Mouse (Mus musculus): ENCODE results near the gene Swsap1. TPM values are rescaled to one million over a fixed set of nuclear protein-coding genes. Genes with fewer than 3 reads are reported as not detected.
A peak's percentile ranks its signal among the peaks of the same experiment; 100 is the strongest.

Swsap1 gene
- polyA plus RNA-seq (2014; fragmentation: Nextera tagmentation; extraction: Ambion mirVana): 14.6 and 20.4 TPM in 2 replicates

DNA sequence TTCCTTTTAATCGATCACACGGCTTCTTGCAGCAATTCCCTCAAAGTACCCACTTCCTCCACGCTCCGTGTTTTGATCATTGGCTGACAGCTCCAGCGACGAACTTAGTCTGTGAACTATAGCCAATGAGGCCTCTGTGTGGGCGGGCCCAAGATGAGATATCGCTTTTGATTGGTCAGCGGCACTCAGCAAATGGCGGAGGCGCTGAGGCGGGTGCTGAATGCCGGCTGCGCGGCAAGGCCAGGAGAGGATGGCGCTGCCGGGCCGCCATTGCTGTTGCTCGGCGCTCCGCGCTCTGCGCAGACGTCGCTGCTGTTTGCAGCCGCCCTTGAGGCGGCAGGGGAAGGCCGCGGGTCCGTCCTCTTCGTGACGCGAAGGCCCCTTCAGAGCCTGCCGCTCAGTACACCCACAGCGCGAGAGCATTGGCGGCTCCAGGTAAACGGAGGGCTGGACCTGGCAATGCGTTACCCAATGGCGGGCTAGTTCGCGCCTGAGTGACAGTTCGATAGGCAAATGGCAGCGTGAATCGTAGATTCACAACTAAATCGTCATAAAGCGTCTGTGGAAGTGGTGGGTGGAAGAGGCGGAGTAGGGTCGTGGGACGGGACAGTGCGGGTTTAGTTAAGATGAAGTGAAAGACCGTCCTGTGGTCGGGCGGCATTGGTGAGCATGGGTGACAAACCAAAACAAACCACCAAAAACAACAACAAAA, at the start of gene Swsap1:
Swsap1 (plus strand) TSS at position 186 of the 712 bp plus-strand sequence.
- H3K9ac ChIP-seq (ENCODE audit: low read depth, low read length): peak within 1 kb of the TSS; percentile 78
- H3K4me2 ChIP-seq (replicated peaks; ENCODE audit: low read depth, low read length): peak within 1 kb of the TSS; percentile 54
- DNase-seq (ENCODE audit: low spot score) (peak; percentile 98), ATAC-seq (ENCODE audit: low FRiP score) (peak; percentile 98)
- H3K4me3 ChIP-seq (ENCODE audit: low read depth, low read length): peak within 1 kb of the TSS; percentile 67
- under 1% methylated on average over 52 of the region's 54 CpGs for WGBS
- peaks cover 17% of the 10 kb centered on the region for H3K27me3 ChIP-seq (ENCODE audit: control insufficient read depth, insufficient read depth, low read length)
- peak within 1 kb of the TSS; percentile 88 for H3K27ac ChIP-seq (ENCODE audit: low read depth, low read length)
- H3K4me1 ChIP-seq (replicated peaks; ENCODE audit: control insufficient read depth, insufficient read depth, low read length): 0 out of 2 replicates have a peak, but pooled peaks cover 2% of the 10 kb centered on the region
- no peaks in the 10 kb centered on the region for H3K9me3 ChIP-seq (ENCODE audit: control insufficient read depth, low read length)
- no peaks in the 10 kb centered on the region for H3K36me3 ChIP-seq (ENCODE audit: control insufficient read depth, insufficient read depth, low read length)

- DNase-seq (ENCODE audit: low spot score) (no peak), ATAC-seq (ENCODE audit: low FRiP score) (no peak)
- Histone ChIP-seq H3K9ac (ENCODE audit: low read depth, low read length) (no peak overlapping the region), H3K27ac (ENCODE audit: low read depth, low read length) (no peak overlapping the region), H3K9me3 (ENCODE audit: control insufficient read depth, low read length) (no peaks in the 10 kb centered on the region), H3K27me3 (ENCODE audit: control insufficient read depth, insufficient read depth, low read length) (no peaks in the 10 kb centered on the region), H3K4me3 (ENCODE audit: low read depth, low read length) (no peak overlapping the region), H3K36me3 (ENCODE audit: control insufficient read depth, insufficient read depth, low read length) (no peaks in the 10 kb centered on the region), H3K4me2 (replicated peaks; ENCODE audit: low read depth, low read length) (no peak overlapping the region), H3K4me1 (replicated peaks; ENCODE audit: control insufficient read depth, insufficient read depth, low read length) (no peaks in the 10 kb centered on the region)
- WGBS: 71% methylated on average over 11 of the region's 11 CpGs
Observed at GRCm38 (mm10) chr9:21908216-21908615, 47.3 kb upstream of the Swsap1 start.

- Histone ChIP-seq H3K4me3 (ENCODE audit: low read depth, low read length) (no peak overlapping the region), H3K9ac (ENCODE audit: low read depth, low read length) (no peak overlapping the region), H3K9me3 (ENCODE audit: control insufficient read depth, low read length) (no peaks in the 10 kb centered on the region), H3K27me3 (ENCODE audit: control insufficient read depth, insufficient read depth, low read length) (no peaks in the 10 kb centered on the region), H3K27ac (ENCODE audit: low read depth, low read length) (no peak overlapping the region), H3K36me3 (ENCODE audit: control insufficient read depth, insufficient read depth, low read length) (no peaks in the 10 kb centered on the region), H3K4me2 (replicated peaks; ENCODE audit: low read depth, low read length) (no peak overlapping the region), H3K4me1 (replicated peaks; ENCODE audit: control insufficient read depth, insufficient read depth, low read length) (no peaks in the 10 kb centered on the region)
- DNase-seq (ENCODE audit: low spot score) (no peak), ATAC-seq (ENCODE audit: low FRiP score) (no peak)
- WGBS: 76% methylated on average over 10 of the region's 10 CpGs
Observed at GRCm38 (mm10) chr9:21909474-21910223, 45.9 kb upstream of the Swsap1 start.

GRCm38 (mm10) chr9:21916851-21917492, 38.6 kb upstream of the Swsap1 start:
- WGBS: 61% methylated on average over 3 of the region's 3 CpGs
- H3K9ac ChIP-seq (ENCODE audit: low read depth, low read length): peak overlapping the region; percentile 69

DNA sequence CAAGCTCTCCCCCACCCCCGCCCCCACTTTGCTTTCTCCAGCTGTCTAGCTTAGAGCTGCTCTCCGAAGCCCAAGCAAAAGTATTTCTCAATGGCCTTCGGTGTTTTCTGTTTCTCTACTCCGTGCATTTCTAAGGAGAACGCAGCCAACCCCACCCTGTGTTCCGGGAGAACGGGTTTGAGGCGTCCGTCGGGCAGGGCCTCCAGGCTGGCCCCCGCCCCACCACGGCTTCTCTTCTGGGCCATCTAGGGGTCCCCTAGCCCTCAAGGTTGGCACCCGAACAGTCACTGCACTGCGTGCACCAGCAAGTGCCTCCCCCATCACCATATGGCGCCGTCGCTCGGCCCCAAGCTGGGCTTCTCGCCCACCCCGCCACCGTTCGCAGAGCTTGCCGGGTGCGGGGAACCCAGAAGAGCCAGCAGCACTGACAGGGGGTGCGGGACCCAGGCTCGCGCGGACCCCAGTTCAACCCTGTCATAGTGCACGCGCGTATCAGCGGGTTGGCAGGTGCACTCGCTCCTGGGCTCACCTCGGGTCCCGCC, 38.0 kb upstream of the Swsap1 start:
- Histone ChIP-seq H3K4me3 (ENCODE audit: low read depth, low read length) (peak overlapping the region; percentile 52), H3K4me1 (replicated peaks; ENCODE audit: control insufficient read depth, insufficient read depth, low read length) (peaks cover 2% of the 10 kb centered on the region; the same call in 1 of the 2 replicates), H3K9me3 (ENCODE audit: control insufficient read depth, low read length) (no peaks in the 10 kb centered on the region), H3K27ac (ENCODE audit: low read depth, low read length) (0 out of 2 replicates have a peak overlapping the region, but pooled peaks have one; percentile 53), H3K4me2 (replicated peaks; ENCODE audit: low read depth, low read length) (peak overlapping the region; percentile 96), H3K36me3 (ENCODE audit: control insufficient read depth, insufficient read depth, low read length) (no peaks in the 10 kb centered on the region), H3K27me3 (ENCODE audit: control insufficient read depth, insufficient read depth, low read length) (peaks cover 5% of the 10 kb centered on the region; the same call in 1 of the 2 replicates), H3K9ac (ENCODE audit: low read depth, low read length) (peak overlapping the region; percentile 69)
- WGBS: 2% methylated on average over 34 of the region's 35 CpGs
- DNase-seq (ENCODE audit: low spot score) (no peak), ATAC-seq (ENCODE audit: low FRiP score) (peak; percentile 83; the same call in 1 of the 2 replicates)

More at GRCm38 (mm10) chr9:21916851-21917492, 38.6 kb upstream of the Swsap1 start:
- DNase-seq (ENCODE audit: low spot score) (no peak), ATAC-seq (ENCODE audit: low FRiP score) (no peak)
- Histone ChIP-seq H3K27ac (ENCODE audit: low read depth, low read length) (no peak overlapping the region), H3K36me3 (ENCODE audit: control insufficient read depth, insufficient read depth, low read length) (no peaks in the 10 kb centered on the region), H3K4me2 (replicated peaks; ENCODE audit: low read depth, low read length) (peak overlapping the region; percentile 96), H3K4me3 (ENCODE audit: low read depth, low read length) (peak overlapping the region; percentile 52), H3K4me1 (replicated peaks; ENCODE audit: control insufficient read depth, insufficient read depth, low read length) (peaks cover 2% of the 10 kb centered on the region; the same call in 1 of the 2 replicates), H3K27me3 (ENCODE audit: control insufficient read depth, insufficient read depth, low read length) (peaks cover 5% of the 10 kb centered on the region; the same call in 1 of the 2 replicates), H3K9me3 (ENCODE audit: control insufficient read depth, low read length) (no peaks in the 10 kb centered on the region)

- Histone ChIP-seq H3K27me3 (ENCODE audit: control insufficient read depth, insufficient read depth, low read length) (peaks cover 5% of the 10 kb centered on the region; the same call in 1 of the 2 replicates), H3K4me2 (replicated peaks; ENCODE audit: low read depth, low read length) (peak within 1 kb of the TSS; percentile 96), H3K36me3 (ENCODE audit: control insufficient read depth, insufficient read depth, low read length) (no peaks in the 10 kb centered on the region), H3K9me3 (ENCODE audit: control insufficient read depth, low read length) (no peaks in the 10 kb centered on the region), H3K9ac (ENCODE audit: low read depth, low read length) (peak within 1 kb of the TSS; percentile 69), H3K27ac (ENCODE audit: low read depth, low read length) (0 out of 2 replicates have a peak within 1 kb of the TSS, but pooled peaks have one; percentile 53), H3K4me3 (ENCODE audit: low read depth, low read length) (peak within 1 kb of the TSS; percentile 52), H3K4me1 (replicated peaks; ENCODE audit: control insufficient read depth, insufficient read depth, low read length) (peaks cover 2% of the 10 kb centered on the region; the same call in 1 of the 2 replicates)
- ATAC-seq (ENCODE audit: low FRiP score): peak; percentile 96
- DNase-seq (ENCODE audit: low spot score): peak; percentile 99
- under 1% methylated on average over 36 of the region's 36 CpGs for whole genome bisulfite sequencing
Observed at GRCm38 (mm10) chr9:21918035-21918592, 37.4 kb upstream of the Swsap1 start, which contains the start of gene Rab3d. Gene Rab3d (minus strand): TSS chr9:21918192.

- 31% methylated on average over 5 of the region's 5 CpGs for WGBS
- Histone ChIP-seq H3K4me3 (ENCODE audit: low read depth, low read length) (no peak overlapping the region), H3K9ac (ENCODE audit: low read depth, low read length) (no peak overlapping the region), H3K36me3 (ENCODE audit: control insufficient read depth, insufficient read depth, low read length) (no peaks in the 10 kb centered on the region), H3K4me2 (replicated peaks; ENCODE audit: low read depth, low read length) (peak overlapping the region; percentile 96; the same call in 1 of the 2 replicates), H3K4me1 (replicated peaks; ENCODE audit: control insufficient read depth, insufficient read depth, low read length) (peaks cover 2% of the 10 kb centered on the region; the same call in 1 of the 2 replicates), H3K27ac (ENCODE audit: low read depth, low read length) (no peak overlapping the region), H3K27me3 (ENCODE audit: control insufficient read depth, insufficient read depth, low read length) (peaks cover 5% of the 10 kb centered on the region; the same call in 1 of the 2 replicates), H3K9me3 (ENCODE audit: control insufficient read depth, low read length) (no peaks in the 10 kb centered on the region)
- DNase-seq (ENCODE audit: low spot score) (no peak), ATAC-seq (ENCODE audit: low FRiP score) (no peak)
Observed at GRCm38 (mm10) chr9:21918692-21919384, 36.7 kb upstream of the Swsap1 start.
